In genomic region chr13:103214506-103214905, GRCm38 (mm10) we compare ENCODE assay signal across 17 mouse cellular contexts.
"Had no signal": no experiment of that assay in that cellular context is flagged by ENCODE, and none has a peak within 500 bp of the region (broad histone marks: within the 10 kb centered on the region; RNA-seq: fewer than 3 reads in every experiment).

No protein-coding gene starts in this region.

- DNase-seq: lung, adult 18-20 months; lung, embryonic 14.5 days; lung, postnatal 10 days; lung, postnatal 4 days; retina, postnatal 1 day; right cerebral cortex, adult 18-20 months; right cerebral cortex, postnatal 25 days; right cerebral cortex, postnatal 4 days; spleen, adult 18-20 months; thymus, adult 18-20 months; thymus, postnatal 14 days; thymus, postnatal 36 days had no signal

- H3K4me3 ChIP-seq: midbrain, embryonic 10.5 days; midbrain, embryonic 13.5 days; myocyte; neural tube, embryonic 12.5 days had no signal

- H3K27me3 ChIP-seq: midbrain, embryonic 13.5 days; neural tube, embryonic 12.5 days had no signal

- H3K4me2 ChIP-seq: lung, embryonic 14.5 days; midbrain, embryonic 13.5 days; neural tube, embryonic 12.5 days had no signal

- H3K36me3 ChIP-seq: midbrain, embryonic 10.5 days; midbrain, embryonic 13.5 days; neural tube, embryonic 12.5 days had no signal

- H3K9ac ChIP-seq: lung, embryonic 14.5 days; midbrain, embryonic 13.5 days; neural tube, embryonic 12.5 days had no signal

- ATAC-seq: midbrain, embryonic 13.5 days; midbrain, embryonic 16.5 days had no signal

- H3K9me3 ChIP-seq: midbrain, embryonic 10.5 days; midbrain, embryonic 13.5 days; neural tube, embryonic 12.5 days had no signal

- H3K27ac ChIP-seq: midbrain, embryonic 10.5 days; midbrain, embryonic 13.5 days; neural tube, embryonic 12.5 days had no signal

- H3K4me1 ChIP-seq: midbrain, embryonic 13.5 days; neural tube, embryonic 12.5 days had no signal
